In genomic region chr5:76837018-76837417, GRCm38 (mm10) we compare ENCODE assay signal across 13 mouse cellular contexts.
DNase-seq lines count a peak whose midpoint lies in the region; ATAC-seq lines count a peak whose summit lies in the region.
"Had no signal": no experiment of that assay in that cellular context is flagged by ENCODE, and none has a peak within 500 bp of the region (broad histone marks: within the 10 kb centered on the region; RNA-seq: fewer than 3 reads in every experiment).

No protein-coding gene starts in this region.

- intact Hi-C loops in heart, postnatal 36 days (cut with DNase I): no loop called here
- intact Hi-C loops in gastrocnemius, postnatal 36 days (cut with DNase I): no loop called here

- peak overlapping the region; percentile 4; the same call in 1 of the 2 replicates for H3K4me2 ChIP-seq in forebrain, embryonic 13.5 days
- H3K4me2 ChIP-seq: intestine, embryonic 15.5 days had no signal

- 56% methylated on average over 5 of the region's 5 CpGs for WGBS in forebrain, embryonic 13.5 days

- peak; percentile 11 to 13 for DNase-seq in heart, adult 18-20 months
- no peak for DNase-seq in heart, postnatal 36 days
- peak; percentile 59 for DNase-seq in 3134 (ENCODE audit: extremely low read depth, insufficient read length, low spot score)
- peak; percentile 77 for DNase-seq in ES-CJ7 (ENCODE audit: low read depth, low spot score)
- no peak for DNase-seq in layer of hippocampus, adult 11-12 months (ENCODE audit: low spot score)
- DNase-seq in kidney, postnatal 14 days: no peak
- no peak for DNase-seq in gastrocnemius, postnatal 36 days
- DNase-seq: cerebellum, adult 9-11 months; thymus, adult 18-20 months had no signal

- no peak overlapping the region for H3K9ac ChIP-seq in forebrain, embryonic 13.5 days
- H3K9ac ChIP-seq: intestine, embryonic 15.5 days; liver, embryonic 14.5 days had no signal

- H3K27me3 ChIP-seq in forebrain, embryonic 13.5 days: no peaks in the 10 kb centered on the region
- H3K27me3 ChIP-seq: intestine, embryonic 15.5 days had no signal

- H3K27ac ChIP-seq in forebrain, embryonic 13.5 days: 0 out of 2 replicates have a peak overlapping the region, but pooled peaks have one; percentile 32
- H3K27ac ChIP-seq: intestine, embryonic 15.5 days; liver, embryonic 14.5 days had no signal

- H3K4me3 ChIP-seq in forebrain, embryonic 13.5 days: no peak overlapping the region
- H3K4me3 ChIP-seq: intestine, embryonic 15.5 days had no signal

- peaks cover 8% of the 10 kb centered on the region; the same call in 1 of the 2 replicates for H3K36me3 ChIP-seq in forebrain, embryonic 13.5 days (ENCODE audit: poor library complexity, severe bottlenecking)
- H3K36me3 ChIP-seq: intestine, embryonic 15.5 days had no signal

- peak; percentile 69 for ATAC-seq in forebrain, embryonic 13.5 days
- ATAC-seq: intestine, embryonic 15.5 days had no signal

- peaks cover 14% of the 10 kb centered on the region for H3K4me1 ChIP-seq in forebrain, embryonic 13.5 days

- H3K9me3 ChIP-seq in forebrain, embryonic 13.5 days (replicated peaks): no peaks in the 10 kb centered on the region
- H3K9me3 ChIP-seq: G1E; intestine, embryonic 15.5 days had no signal

Comparison
In these comparisons a context has a peak if more than half of its experiments do, and no peak if none do; other contexts are left out.
1. DNase-seq: peak in heart, adult 18-20 months (2 of 2), 3134 (single experiment) and ES-CJ7 (single experiment); none in heart, postnatal 36 days (0 of 2), layer of hippocampus, adult 11-12 months (single experiment), kidney, postnatal 14 days (single experiment) and gastrocnemius, postnatal 36 days (0 of 2).